Mouse (Mus musculus) frontal cortex, adult (tissue): Measurements from ENCODE around the gene Hexim1.
A peak's percentile ranks its signal among the peaks of the same experiment; 100 is the strongest.

Experiments
- ATAC-seq: cut with Nextera tagmentation; 2 replicates; pipeline ENCODE4 v1.9.2; 2017; ENCODE audit warnings: mild to moderate bottlenecking, moderate library complexity, mixed read lengths; ENCODE audit not compliant: low TSS enrichment

Gene Hexim1

GRCm38 (mm10) chr11:103118866-103119265 is 2.8 kb downstream of the Hexim1 start:
- ATAC-seq = no peak

GRCm38 (mm10) chr11:103119609-103120008 is 3.6 kb downstream of the Hexim1 start:
- no peak for ATAC-seq

GRCm38 (mm10) chr11:103120315-103120714 is 4.3 kb downstream of the Hexim1 start:
- no peak for ATAC-seq

GRCm38 (mm10) chr11:103131701-103132575 is 15.9 kb downstream of the Hexim1 start, which contains the start of gene Hexim2:
Gene Hexim2 (plus strand): TSS chr11:103132429.
- ATAC-seq = peak; percentile 14; the same call in 1 of the 2 replicates

- peak; percentile 91 for ATAC-seq
Measured at GRCm38 (mm10) chr11:103132576-103133455, 16.8 kb downstream of the Hexim1 start.

GRCm38 (mm10) chr11:103133456-103134185 is 17.6 kb downstream of the Hexim1 start:
- no peak for ATAC-seq

GRCm38 (mm10) chr11:103134221-103134620 is 18.2 kb downstream of the Hexim1 start:
- no peak for ATAC-seq

- no peak for ATAC-seq
Measured at GRCm38 (mm10) chr11:103136039-103136577, 20.1 kb downstream of the Hexim1 start.

GRCm38 (mm10) chr11:103139951-103140762 is 24.1 kb downstream of the Hexim1 start:
- ATAC-seq = no peak

- no peak for ATAC-seq
Measured at GRCm38 (mm10) chr11:103140763-103141100, 24.7 kb downstream of the Hexim1 start.

GRCm38 (mm10) chr11:103141101-103141943 is 25.3 kb downstream of the Hexim1 start:
- ATAC-seq = no peak

GRCm38 (mm10) chr11:103141944-103142255 is 25.9 kb downstream of the Hexim1 start:
- no peak for ATAC-seq

- peak; percentile 89 for ATAC-seq
Measured at GRCm38 (mm10) chr11:103142441-103143182, 26.6 kb downstream of the Hexim1 start.

- no peak for ATAC-seq
Measured at GRCm38 (mm10) chr11:103144309-103145285, 28.6 kb downstream of the Hexim1 start.

GRCm38 (mm10) chr11:103146386-103146785 is 30.4 kb downstream of the Hexim1 start:
- ATAC-seq = no peak

GRCm38 (mm10) chr11:103147766-103148165 is 31.7 kb downstream of the Hexim1 start:
- ATAC-seq = no peak

- no peak for ATAC-seq
Measured at GRCm38 (mm10) chr11:103149771-103150170, 33.7 kb downstream of the Hexim1 start.
